Mouse (Mus musculus): ENCODE results near the gene Arpc5l. TPM values are rescaled to one million over a fixed set of nuclear protein-coding genes. Genes with fewer than 3 reads are reported as not detected.
A peak's percentile ranks its signal among the peaks of the same experiment; 100 is the strongest.

Gene Arpc5l
- polyA plus RNA-seq, 1 experiment = 121 TPM

DNA sequence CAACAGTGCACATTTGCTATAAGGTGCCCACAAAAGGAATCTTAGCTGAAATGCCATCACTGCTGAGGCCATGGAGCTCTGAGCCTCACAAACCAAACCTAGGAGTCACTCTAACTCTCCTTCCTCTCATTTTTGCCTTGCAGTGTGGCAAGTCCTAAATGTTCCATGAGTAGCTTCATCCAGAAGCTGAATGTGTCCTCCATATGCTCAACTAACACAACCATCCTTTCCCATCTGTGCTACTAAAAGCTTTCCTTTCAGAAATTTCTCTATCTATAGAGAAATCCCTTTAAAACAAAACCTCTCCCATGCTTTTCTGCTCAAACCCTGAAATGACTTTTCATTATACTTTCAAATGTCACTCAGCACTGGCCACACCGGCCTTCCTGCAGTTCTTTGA, 26.5 kb downstream of the Arpc5l start:
- Histone ChIP-seq H3K27me3 (ENCODE audit: control insufficient read depth, insufficient read depth, low read length) (no peaks in the 10 kb centered on the region), H3K4me1 (ENCODE audit: control insufficient read depth, insufficient read depth, low read length) (no peaks in the 10 kb centered on the region), H3K4me3 (replicated peaks; ENCODE audit: insufficient read depth, low read depth, low read length) (no peak overlapping the region), H3K27ac (ENCODE audit: insufficient read depth, low read length) (no peak overlapping the region)
- TF ChIP-seq CTCF (IDR thresholded peaks at IDR 0.05; ENCODE audit: borderline replicate concordance, insufficient read depth, low read depth, low read length) (no peak), POLR2A (IDR thresholded peaks at IDR 0.05; ENCODE audit: borderline replicate concordance, insufficient read depth, low read length) (no peak)
- 76% methylated on average over 1 of the region's 1 CpGs for WGBS
- DNase-seq = no peak

DNA sequence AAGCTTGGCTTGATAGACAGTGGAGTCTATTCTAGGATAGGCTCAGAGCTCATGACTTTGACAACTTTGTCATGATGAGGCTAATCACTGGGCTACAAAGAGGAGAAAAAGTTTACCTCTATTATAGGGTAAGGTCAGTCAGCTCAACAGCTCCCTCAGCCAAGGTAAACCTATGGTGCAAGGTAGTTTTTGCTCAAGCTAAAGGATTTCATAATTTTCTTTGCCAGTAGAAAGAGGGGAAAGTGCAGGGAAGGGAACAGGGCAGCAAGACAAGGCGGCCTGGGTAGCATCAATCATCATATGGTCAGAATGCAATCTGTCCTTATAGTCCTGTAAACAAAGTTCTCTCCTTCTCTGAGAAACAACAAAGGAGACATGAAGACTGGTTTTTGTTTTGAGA, 35.1 kb downstream of the Arpc5l start:
- no peaks in the 10 kb centered on the region for H3K4me1 ChIP-seq (ENCODE audit: control insufficient read depth, insufficient read depth, low read length)

DNA sequence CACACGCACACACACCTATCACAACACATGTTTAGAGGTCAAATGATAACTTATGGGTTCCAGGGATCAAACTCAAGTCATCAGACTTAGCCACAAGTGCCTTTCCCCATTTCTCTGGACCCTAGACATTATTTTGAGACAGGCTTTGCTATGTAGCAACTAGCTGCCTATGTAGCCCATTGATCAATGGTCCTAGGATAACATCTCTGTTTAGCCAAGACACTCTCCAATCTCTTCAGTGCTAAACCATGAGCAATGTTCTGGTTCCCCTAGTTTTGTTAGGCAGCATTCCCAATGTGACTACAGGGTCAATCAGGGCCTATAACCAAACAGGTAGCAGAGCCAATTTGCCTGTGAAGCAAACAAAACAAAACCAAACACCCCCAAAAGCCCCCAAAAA, 43.4 kb downstream of the Arpc5l start:
- no peak overlapping the region for H3K27ac ChIP-seq (ENCODE audit: insufficient read depth, low read length)
- no peaks in the 10 kb centered on the region for H3K4me1 ChIP-seq (ENCODE audit: control insufficient read depth, insufficient read depth, low read length)
- no peak for TF ChIP-seq POLR2A (IDR thresholded peaks at IDR 0.05; ENCODE audit: borderline replicate concordance, insufficient read depth, low read length)
- H3K4me3 ChIP-seq (replicated peaks; ENCODE audit: insufficient read depth, low read depth, low read length) = no peak overlapping the region
- no peaks in the 10 kb centered on the region; the same call in 1 of the 2 replicates for H3K27me3 ChIP-seq (ENCODE audit: control insufficient read depth, insufficient read depth, low read length)
- WGBS = 100% methylated on average over 1 of the region's 1 CpGs
- no peak for DNase-seq

More for the DNA sequence above, 35.1 kb downstream of the Arpc5l start:
- no peak for DNase-seq
- TF ChIP-seq CTCF (IDR thresholded peaks at IDR 0.05; ENCODE audit: borderline replicate concordance, insufficient read depth, low read depth, low read length) (no peak), POLR2A (IDR thresholded peaks at IDR 0.05; ENCODE audit: borderline replicate concordance, insufficient read depth, low read length) (no peak)
- no peak overlapping the region for H3K27ac ChIP-seq (ENCODE audit: insufficient read depth, low read length)
- H3K4me3 ChIP-seq (replicated peaks; ENCODE audit: insufficient read depth, low read depth, low read length) = no peak overlapping the region
- H3K27me3 ChIP-seq (ENCODE audit: control insufficient read depth, insufficient read depth, low read length) = no peaks in the 10 kb centered on the region
- 94% methylated on average over 1 of the region's 1 CpGs for WGBS

DNA sequence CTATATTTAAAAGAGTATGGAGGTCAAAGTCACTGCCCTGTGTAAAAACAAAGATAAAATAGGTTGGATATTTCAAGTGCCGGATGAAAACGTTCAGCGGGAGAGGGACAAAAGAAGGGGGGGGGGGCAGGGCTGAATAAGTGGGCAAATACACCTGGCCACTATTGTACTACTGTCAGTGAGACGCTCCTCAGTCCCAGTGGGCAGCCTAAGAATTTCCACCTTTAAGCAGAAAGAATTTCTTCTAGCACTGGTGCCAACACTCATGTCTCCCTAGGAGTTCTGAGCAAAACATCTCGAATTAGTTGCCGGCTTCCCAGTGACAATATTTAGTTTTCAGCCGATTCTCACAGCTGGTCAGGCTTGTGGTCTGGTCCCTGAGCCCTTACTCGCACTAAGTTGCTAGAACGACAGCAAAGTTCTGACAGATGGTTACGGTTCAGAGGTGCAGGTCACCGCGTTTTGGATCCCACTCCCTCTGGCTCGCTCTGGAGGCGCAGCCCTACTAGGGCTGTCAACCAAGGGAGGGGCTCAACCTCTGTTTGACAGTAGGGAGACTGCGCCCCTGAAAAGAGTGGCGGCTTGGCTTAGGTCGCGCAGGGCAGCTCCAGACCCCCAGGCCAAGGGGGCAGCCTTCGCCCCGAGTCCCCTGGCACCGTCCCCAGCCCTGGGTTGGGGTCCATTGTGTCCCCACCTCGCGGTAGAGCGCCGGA, 59.7 kb downstream of the Arpc5l start:
- TF ChIP-seq POLR2A (IDR thresholded peaks at IDR 0.05; ENCODE audit: borderline replicate concordance, insufficient read depth, low read length) (no peak), CTCF (IDR thresholded peaks at IDR 0.05; ENCODE audit: borderline replicate concordance, insufficient read depth, low read depth, low read length) (no peak)
- Histone ChIP-seq H3K4me3 (replicated peaks; ENCODE audit: insufficient read depth, low read depth, low read length) (peak overlapping the region; percentile 74), H3K27ac (ENCODE audit: insufficient read depth, low read length) (peak overlapping the region; percentile 63), H3K27me3 (ENCODE audit: control insufficient read depth, insufficient read depth, low read length) (no peaks in the 10 kb centered on the region), H3K4me1 (ENCODE audit: control insufficient read depth, insufficient read depth, low read length) (no peaks in the 10 kb centered on the region)
- DNase-seq = no peak
- WGBS = 3% methylated on average over 25 of the region's 25 CpGs

Other genes with a start within 250 kb of the Arpc5l start
- 5.2 and 6.7 TPM in 2 replicates for gene Nr6a1, start 77.7 kb upstream of the Arpc5l start, polyA plus RNA-seq (2012; rRNA removed)
- 0.95 and 1.3 TPM in 2 replicates for gene Olfml2a, start 73.4 kb upstream of the Arpc5l start, polyA plus RNA-seq (2012; rRNA removed)
- gene Wdr38, start 7.9 kb upstream of the Arpc5l start, polyA plus RNA-seq (2012; rRNA removed) = 1.00 and 1.4 TPM in 2 replicates
- 221 and 222 TPM in 2 replicates for gene Rpl35, start 276 bp downstream of the Arpc5l start, polyA plus RNA-seq (2012; rRNA removed)
- 43.3 and 44.2 TPM in 2 replicates for gene Golga1, start 60.2 kb downstream of the Arpc5l start, polyA plus RNA-seq (2012; rRNA removed)
- gene Scai, start 185.4 kb downstream of the Arpc5l start, polyA plus RNA-seq (2012; rRNA removed) = 8.2 and 10.4 TPM in 2 replicates
- gene Ppp6c, start 221.1 kb downstream of the Arpc5l start, polyA plus RNA-seq (2012; rRNA removed) = 50.9 and 51.9 TPM in 2 replicates